Comparison of ENCODE assay signal across 10 mouse cellular contexts in the genomic region with DNA sequence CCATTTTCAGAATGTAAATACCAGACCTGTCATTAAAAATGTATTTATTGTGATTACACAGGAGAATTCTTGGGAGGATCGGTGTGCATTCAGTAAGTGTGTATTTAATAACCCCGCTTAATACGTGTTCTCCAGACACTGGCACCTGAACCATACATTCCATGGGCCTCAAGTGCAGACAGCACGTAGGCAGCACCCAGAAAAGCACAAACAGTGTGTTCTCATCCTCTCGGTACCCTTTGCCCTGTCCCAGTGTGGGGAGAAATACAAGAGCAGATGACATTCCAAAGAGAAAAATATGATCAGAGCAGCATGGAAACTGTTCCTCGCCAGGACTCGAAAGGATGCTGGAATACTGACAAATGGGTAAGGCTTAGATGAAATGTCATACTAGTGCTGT. TPM values are rescaled to one million over a fixed set of nuclear protein-coding genes. Genes with fewer than 3 reads are reported as not detected.
DNase-seq lines count a peak whose midpoint lies in the region; ATAC-seq and TF ChIP-seq lines count a peak whose summit lies in the region.
"Had no signal": no experiment of that assay in that cellular context is flagged by ENCODE, and none has a peak within 500 bp of the region (broad histone marks: within the 10 kb centered on the region; RNA-seq: fewer than 3 reads in every experiment).

No protein-coding gene starts in this region.

- TF ChIP-seq CTCF in lung, embryonic 14.5 days (IDR thresholded peaks at IDR 0.05; ENCODE audit: low read depth) = no peak
- no peak for TF ChIP-seq CTCF in lung, adult 2 months (IDR thresholded peaks at IDR 0.05; ENCODE audit: insufficient read depth, low read length)

- peaks cover 38% of the 10 kb centered on the region for H3K4me1 ChIP-seq in heart, embryonic 13.5 days
- no peaks in the 10 kb centered on the region for H3K4me1 ChIP-seq in lung, embryonic 14.5 days (ENCODE audit: insufficient read depth)
- H3K4me1 ChIP-seq in lung, adult 2 months (ENCODE audit: control insufficient read depth, insufficient read depth, low read length) = no peaks in the 10 kb centered on the region
- peaks cover 38% of the 10 kb centered on the region for H3K4me1 ChIP-seq in limb, embryonic 12.5 days (replicated peaks)
- H3K4me1 ChIP-seq in stomach, embryonic 15.5 days = peaks cover 13% of the 10 kb centered on the region; the same call in 1 of the 2 replicates

- 0 out of 2 replicates have a peak, but pooled peaks cover 3% of the 10 kb centered on the region for H3K27me3 ChIP-seq in heart, embryonic 13.5 days (replicated peaks)
- no peaks in the 10 kb centered on the region for H3K27me3 ChIP-seq in lung, embryonic 14.5 days (ENCODE audit: insufficient read depth, low read length)
- H3K27me3 ChIP-seq in limb, embryonic 12.5 days = no peaks in the 10 kb centered on the region
- no peaks in the 10 kb centered on the region for H3K27me3 ChIP-seq in stomach, embryonic 15.5 days (replicated peaks)
- H3K27me3 ChIP-seq: liver, embryonic 13.5 days had no signal

- 68% methylated on average over 7 of the region's 7 CpGs for WGBS in heart, embryonic 13.5 days
- 62% methylated on average over 7 of the region's 7 CpGs for WGBS in lung, embryonic 14.5 days
- 70% methylated on average over 7 of the region's 7 CpGs for WGBS in lung, adult 2 months
- 66% methylated on average over 7 of the region's 7 CpGs for WGBS in limb, embryonic 12.5 days
- 47% methylated on average over 7 of the region's 7 CpGs for WGBS in stomach, embryonic 15.5 days

- no peak overlapping the region for H3K4me2 ChIP-seq in heart, embryonic 13.5 days
- no peak overlapping the region for H3K4me2 ChIP-seq in lung, embryonic 14.5 days
- no peak overlapping the region for H3K4me2 ChIP-seq in limb, embryonic 12.5 days
- H3K4me2 ChIP-seq in stomach, embryonic 15.5 days = no peak overlapping the region
- H3K4me2 ChIP-seq: liver, embryonic 13.5 days had no signal

- no peak for ATAC-seq in heart, embryonic 13.5 days (ENCODE audit: extremely low read depth, insufficient number of reproducible peaks, low FRiP score, low TSS enrichment)
- ATAC-seq in lung, embryonic 14.5 days (ENCODE audit: insufficient read depth) = no peak
- no peak for ATAC-seq in limb, embryonic 12.5 days (ENCODE audit: insufficient number of reproducible peaks, insufficient read depth, low FRiP score, low TSS enrichment, low read depth)
- ATAC-seq in stomach, embryonic 15.5 days (ENCODE audit: insufficient read depth, low FRiP score, low read depth) = 0 out of 2 replicates have a peak, but pooled peaks have one; percentile 13
- ATAC-seq in inflammation-experienced regulatory T-cells, adult 6 months = no peak
- ATAC-seq: CD4-positive, CD25-positive, alpha-beta regulatory T cell, adult 4 months had no signal

- H3K4me3 ChIP-seq in heart, embryonic 13.5 days = no peak overlapping the region
- H3K4me3 ChIP-seq in lung, embryonic 14.5 days (ENCODE audit: low read depth, low read length) = no peak overlapping the region
- no peak overlapping the region for H3K4me3 ChIP-seq in lung, adult 2 months (replicated peaks; ENCODE audit: extremely low read depth, low read depth, low read length)
- no peak overlapping the region for H3K4me3 ChIP-seq in limb, embryonic 12.5 days (replicated peaks)
- H3K4me3 ChIP-seq in stomach, embryonic 15.5 days (replicated peaks) = no peak overlapping the region
- H3K4me3 ChIP-seq: liver, embryonic 13.5 days had no signal

- H3K27ac ChIP-seq in heart, embryonic 13.5 days (replicated peaks) = peak overlapping the region; percentile 43
- peak overlapping the region; percentile 42; the same call in 1 of the 2 replicates for H3K27ac ChIP-seq in lung, embryonic 14.5 days (ENCODE audit: low read depth)
- H3K27ac ChIP-seq in limb, embryonic 12.5 days = peak overlapping the region; percentile 88
- peak overlapping the region; percentile 64 for H3K27ac ChIP-seq in stomach, embryonic 15.5 days
- H3K27ac ChIP-seq: liver, embryonic 13.5 days had no signal

- no peak for TF ChIP-seq POLR2A in lung, adult 2 months (IDR thresholded peaks at IDR 0.05; ENCODE audit: borderline replicate concordance, extremely low read depth, low read depth, low read length)

- no peaks in the 10 kb centered on the region for H3K36me3 ChIP-seq in heart, embryonic 13.5 days
- no peaks in the 10 kb centered on the region for H3K36me3 ChIP-seq in lung, embryonic 14.5 days (ENCODE audit: insufficient read depth)
- no peaks in the 10 kb centered on the region for H3K36me3 ChIP-seq in limb, embryonic 12.5 days
- no peaks in the 10 kb centered on the region for H3K36me3 ChIP-seq in stomach, embryonic 15.5 days
- H3K36me3 ChIP-seq: liver, embryonic 13.5 days had no signal

- H3K9me3 ChIP-seq in heart, embryonic 13.5 days = no peaks in the 10 kb centered on the region
- H3K9me3 ChIP-seq in lung, embryonic 14.5 days (ENCODE audit: low read depth, low read length) = no peaks in the 10 kb centered on the region
- H3K9me3 ChIP-seq in limb, embryonic 12.5 days = no peaks in the 10 kb centered on the region
- H3K9me3 ChIP-seq in stomach, embryonic 15.5 days = no peaks in the 10 kb centered on the region
- H3K9me3 ChIP-seq: liver, embryonic 13.5 days had no signal

- H3K9ac ChIP-seq in heart, embryonic 13.5 days = 0 out of 2 replicates have a peak overlapping the region, but pooled peaks have one; percentile 4
- no peak overlapping the region for H3K9ac ChIP-seq in lung, embryonic 14.5 days
- H3K9ac ChIP-seq in limb, embryonic 12.5 days (replicated peaks) = no peak overlapping the region; the same call in 1 of the 2 replicates
- H3K9ac ChIP-seq in stomach, embryonic 15.5 days = no peak overlapping the region
- H3K9ac ChIP-seq: liver, embryonic 13.5 days had no signal

- no peak for DNase-seq in heart, adult 11 months
- DNase-seq in lung, embryonic 14.5 days = no peak
- DNase-seq in lung, adult 2 months = no peak
- DNase-seq in thymus, adult 18-20 months = no peak
- DNase-seq: liver, embryonic 13.5 days had no signal

RNA-seq across cellular contexts. Expression of a gene that starts 22.0 kb away (rescaled TPM):
- polyA plus RNA-seq in heart, embryonic 13.5 days (2015; fragmentation: Nextera tagmentation; extraction: Ambion mirVana) = 0.08 and 0.15 TPM in 2 replicates
- polyA plus RNA-seq in lung, embryonic 14.5 days (2014; fragmentation: Nextera tagmentation; extraction: Ambion mirVana) = 0.20 TPM in 1 of 2 replicates, not detected in the other
- 0.11 and 25.6 TPM in 2 replicates for polyA plus RNA-seq in lung, adult 2 months (2012; rRNA removed)
- polyA plus RNA-seq in limb, embryonic 12.5 days (2016; fragmentation: Nextera tagmentation; extraction: Ambion mirVana) = 0.15 TPM in 1 of 2 replicates, not detected in the other
- polyA plus RNA-seq in stomach, embryonic 15.5 days (2015; fragmentation: Nextera tagmentation; extraction: Ambion mirVana) = 8.4 and 16.7 TPM in 2 replicates
- not detected for polyA plus RNA-seq in inflammation-experienced regulatory T-cells, adult 6 months (2017; shearing (Covaris generic))
- polyA plus RNA-seq: CD4-positive, CD25-positive, alpha-beta regulatory T cell, adult 4 months; liver, embryonic 13.5 days had no signal
